Mouse (Mus musculus): Measurements from ENCODE around the gene Nab2.

Gene Nab2

GRCm38 (mm10) chr10:127619119-127619721 lies 49.1 kb downstream of the Nab2 start:
- in situ Hi-C loops (cut with MboI, MseI) = no loop called here

- in situ Hi-C loops (cut with MboI, MseI) = no loop called here
Observed at GRCm38 (mm10) chr10:127618173-127618572, 50.2 kb downstream of the Nab2 start.

- in situ Hi-C loops (cut with MboI, MseI) = no loop called here
Observed at GRCm38 (mm10) chr10:127617294-127617693, 51.1 kb downstream of the Nab2 start.

GRCm38 (mm10) chr10:127616261-127616679 lies 52.1 kb downstream of the Nab2 start:
- in situ Hi-C loops (cut with MboI, MseI) = no loop called here

GRCm38 (mm10) chr10:127615591-127615990 lies 52.8 kb downstream of the Nab2 start:
- in situ Hi-C loops (cut with MboI, MseI) = no loop called here

- in situ Hi-C loops (cut with MboI, MseI) = no loop called here
Observed at GRCm38 (mm10) chr10:127615034-127615374, 53.4 kb downstream of the Nab2 start.

GRCm38 (mm10) chr10:127614236-127615033 lies 53.9 kb downstream of the Nab2 start:
- in situ Hi-C loops (cut with MboI, MseI) = no loop called here

GRCm38 (mm10) chr10:127612079-127612775 lies 56.1 kb downstream of the Nab2 start:
- in situ Hi-C loops (cut with MboI, MseI) = no loop called here
